8 mouse cellular contexts compared by ENCODE assay signal in genomic region chr8:106937081-106937800, GRCm38 (mm10). TPM values are rescaled to one million over a fixed set of nuclear protein-coding genes. Genes with fewer than 3 reads are reported as not detected.
DNase-seq lines count a peak whose midpoint lies in the region; ATAC-seq and TF ChIP-seq lines count a peak whose summit lies in the region.

No protein-coding gene starts in this region.

- H3K4me2 ChIP-seq in embryonic facial prominence, embryonic 15.5 days (replicated peaks), result peak overlapping the region; percentile 64
- peak overlapping the region; percentile 90 for H3K4me2 ChIP-seq in limb, embryonic 13.5 days (replicated peaks)
- H3K4me2 ChIP-seq in stomach, embryonic 16.5 days (ENCODE audit: low read depth, low read length), result peak overlapping the region; percentile 68

- no peak for TF ChIP-seq CTCF in spleen, adult 2 months (IDR thresholded peaks at IDR 0.05; ENCODE audit: extremely low read depth, insufficient read depth, insufficient read length, insufficient replicate concordance)

- H3K27ac ChIP-seq in spleen, adult 2 months (ENCODE audit: insufficient read depth, low read length), result no peak overlapping the region
- H3K27ac ChIP-seq in embryonic facial prominence, embryonic 15.5 days (replicated peaks), result peak overlapping the region; percentile 89; the same call in 1 of the 2 replicates
- H3K27ac ChIP-seq in limb, embryonic 13.5 days, result no peak overlapping the region
- H3K27ac ChIP-seq in stomach, embryonic 16.5 days (ENCODE audit: low read length), result peak overlapping the region; percentile 94; the same call in 1 of the 2 replicates

- no peaks in the 10 kb centered on the region for H3K36me3 ChIP-seq in spleen, adult 2 months (ENCODE audit: control insufficient read depth, insufficient read depth, low read length)
- H3K36me3 ChIP-seq in embryonic facial prominence, embryonic 15.5 days, result no peaks in the 10 kb centered on the region
- no peaks in the 10 kb centered on the region for H3K36me3 ChIP-seq in limb, embryonic 13.5 days
- H3K36me3 ChIP-seq in stomach, embryonic 16.5 days (ENCODE audit: control insufficient read depth, insufficient read depth, low read length), result no peaks in the 10 kb centered on the region

- WGBS in spleen, adult 2 months, result 57% methylated on average over 14 of the region's 14 CpGs
- 25% methylated on average over 14 of the region's 14 CpGs for WGBS in embryonic facial prominence, embryonic 15.5 days
- WGBS in limb, embryonic 13.5 days, result 14% methylated on average over 14 of the region's 14 CpGs
- 31% methylated on average over 14 of the region's 14 CpGs for WGBS in stomach, embryonic 16.5 days

- peak overlapping the region; percentile 85 for H3K9ac ChIP-seq in embryonic facial prominence, embryonic 15.5 days
- H3K9ac ChIP-seq in limb, embryonic 13.5 days, result peak overlapping the region; percentile 94
- peak overlapping the region; percentile 90 for H3K9ac ChIP-seq in stomach, embryonic 16.5 days (ENCODE audit: low read length)

- no peaks in the 10 kb centered on the region for H3K4me1 ChIP-seq in spleen, adult 2 months (ENCODE audit: control insufficient read depth, insufficient read depth, insufficient read length)
- H3K4me1 ChIP-seq in embryonic facial prominence, embryonic 15.5 days, result peaks cover 28% of the 10 kb centered on the region
- H3K4me1 ChIP-seq in limb, embryonic 13.5 days, result peaks cover 33% of the 10 kb centered on the region
- peaks cover 15% of the 10 kb centered on the region for H3K4me1 ChIP-seq in stomach, embryonic 16.5 days (ENCODE audit: control insufficient read depth, insufficient read depth, low read length)

- ATAC-seq in embryonic facial prominence, embryonic 15.5 days (ENCODE audit: insufficient number of reproducible peaks, low FRiP score, low TSS enrichment, low read depth), result no peak
- ATAC-seq in limb, embryonic 13.5 days (ENCODE audit: low FRiP score, low read depth), result no peak
- no peak for ATAC-seq in stomach, embryonic 16.5 days (ENCODE audit: insufficient read depth, low FRiP score)

- no peaks in the 10 kb centered on the region for H3K9me3 ChIP-seq in embryonic facial prominence, embryonic 15.5 days (replicated peaks)
- no peaks in the 10 kb centered on the region for H3K9me3 ChIP-seq in limb, embryonic 13.5 days
- H3K9me3 ChIP-seq in stomach, embryonic 16.5 days (replicated peaks; ENCODE audit: control insufficient read depth, low read length), result no peaks in the 10 kb centered on the region

- TF ChIP-seq POLR2A in spleen, adult 2 months (IDR thresholded peaks at IDR 0.05; ENCODE audit: low read depth, low read length), result no peak

- H3K4me3 ChIP-seq in spleen, adult 2 months (ENCODE audit: extremely low read depth, insufficient read depth, insufficient read length), result peak overlapping the region; percentile 77
- H3K4me3 ChIP-seq in embryonic facial prominence, embryonic 15.5 days (replicated peaks), result peak overlapping the region; percentile 96
- H3K4me3 ChIP-seq in limb, embryonic 13.5 days, result peak overlapping the region; percentile 89
- peak overlapping the region; percentile 73 for H3K4me3 ChIP-seq in stomach, embryonic 16.5 days (replicated peaks; ENCODE audit: low read length)

- peaks cover 3% of the 10 kb centered on the region; the same call in 1 of the 2 replicates for H3K27me3 ChIP-seq in spleen, adult 2 months (ENCODE audit: control insufficient read depth, insufficient read depth, low read length)
- H3K27me3 ChIP-seq in embryonic facial prominence, embryonic 15.5 days, result no peaks in the 10 kb centered on the region
- H3K27me3 ChIP-seq in limb, embryonic 13.5 days, result no peaks in the 10 kb centered on the region
- H3K27me3 ChIP-seq in stomach, embryonic 16.5 days (ENCODE audit: control insufficient read depth, insufficient read depth, low read length), result no peaks in the 10 kb centered on the region

- no peak for DNase-seq in spleen, adult 2 months (ENCODE audit: low read depth in 1 of 2, low spot score in 2 of 2)
- DNase-seq in spleen, adult 18-20 months, result no peak
- DNase-seq in layer of hippocampus, adult 8-10 months (ENCODE audit: low spot score in 2 of 2), result no peak
- no peak for DNase-seq in kidney, adult 9 months
- DNase-seq in urinary bladder, postnatal 4 days (ENCODE audit: low spot score in 2 of 2), result no peak

RNA-seq across cellular contexts. Expression of gene Sntb2, which starts 1.7 kb away (rescaled TPM):
- 4.9 and 5.5 TPM in 2 replicates for polyA plus RNA-seq in spleen, adult 2 months (2012; rRNA removed)
- 18.3 and 21.6 TPM in 2 replicates for polyA plus RNA-seq in embryonic facial prominence, embryonic 15.5 days (2015; fragmentation: Nextera tagmentation; extraction: Ambion mirVana)
- polyA plus RNA-seq in limb, embryonic 13.5 days (2015; fragmentation: Nextera tagmentation; extraction: Ambion mirVana), result 16.4 and 17.7 TPM in 2 replicates
- polyA plus RNA-seq in stomach, embryonic 16.5 days (2015; fragmentation: Nextera tagmentation; extraction: Ambion mirVana), result 8.7 and 11.8 TPM in 2 replicates
- total RNA-seq in layer of hippocampus, adult 8-10 months (2022), result 10 to 100 TPM; 19.2 to 32.0 (median 24.1) TPM

RNA-seq across cellular contexts. Expression of gene Utp4, which starts 43.8 kb away (rescaled TPM):
- 13.6 and 15.5 TPM in 2 replicates for polyA plus RNA-seq in spleen, adult 2 months (2012; rRNA removed)
- polyA plus RNA-seq in embryonic facial prominence, embryonic 15.5 days (2015; fragmentation: Nextera tagmentation; extraction: Ambion mirVana), result 59.7 and 60.5 TPM in 2 replicates
- polyA plus RNA-seq in limb, embryonic 13.5 days (2015; fragmentation: Nextera tagmentation; extraction: Ambion mirVana), result 68.4 and 69.9 TPM in 2 replicates
- polyA plus RNA-seq in stomach, embryonic 16.5 days (2015; fragmentation: Nextera tagmentation; extraction: Ambion mirVana), result 58.2 and 59.1 TPM in 2 replicates
- total RNA-seq in layer of hippocampus, adult 8-10 months (2022), result 10 to 100 TPM; 41.0 to 44.7 (median 43.9) TPM

Comparison
In these comparisons a context has a peak if more than half of its experiments do, and no peak if none do; other contexts are left out.
1. H3K27ac ChIP-seq: peak in embryonic facial prominence, embryonic 15.5 days (single experiment) and stomach, embryonic 16.5 days (single experiment); none in spleen, adult 2 months (single experiment) and limb, embryonic 13.5 days (single experiment).
2. Peak in every context shown above with its lines, with median percentiles within 50 percentile points of each other: H3K4me3 ChIP-seq, H3K4me2 ChIP-seq and H3K9ac ChIP-seq.